Mouse (Mus musculus): ENCODE data around the gene Gemin5. TPM values are rescaled to one million over a fixed set of nuclear protein-coding genes. Genes with fewer than 3 reads are reported as not detected.

Gene Gemin5
- polyA plus RNA-seq (2014; fragmentation: Illumina TruSeq; extraction: RNeasy Lipid Tissue Mini Kit (QIAGEN cat#74804); ENCODE audit: low read depth, low replicate concordance) = 18.3 TPM

GRCm38 (mm10) chr11:58168167-58168915, at the start of gene Gemin5:
Gene Gemin5, minus strand, starts transcription at chr11:58168539.

DNA sequence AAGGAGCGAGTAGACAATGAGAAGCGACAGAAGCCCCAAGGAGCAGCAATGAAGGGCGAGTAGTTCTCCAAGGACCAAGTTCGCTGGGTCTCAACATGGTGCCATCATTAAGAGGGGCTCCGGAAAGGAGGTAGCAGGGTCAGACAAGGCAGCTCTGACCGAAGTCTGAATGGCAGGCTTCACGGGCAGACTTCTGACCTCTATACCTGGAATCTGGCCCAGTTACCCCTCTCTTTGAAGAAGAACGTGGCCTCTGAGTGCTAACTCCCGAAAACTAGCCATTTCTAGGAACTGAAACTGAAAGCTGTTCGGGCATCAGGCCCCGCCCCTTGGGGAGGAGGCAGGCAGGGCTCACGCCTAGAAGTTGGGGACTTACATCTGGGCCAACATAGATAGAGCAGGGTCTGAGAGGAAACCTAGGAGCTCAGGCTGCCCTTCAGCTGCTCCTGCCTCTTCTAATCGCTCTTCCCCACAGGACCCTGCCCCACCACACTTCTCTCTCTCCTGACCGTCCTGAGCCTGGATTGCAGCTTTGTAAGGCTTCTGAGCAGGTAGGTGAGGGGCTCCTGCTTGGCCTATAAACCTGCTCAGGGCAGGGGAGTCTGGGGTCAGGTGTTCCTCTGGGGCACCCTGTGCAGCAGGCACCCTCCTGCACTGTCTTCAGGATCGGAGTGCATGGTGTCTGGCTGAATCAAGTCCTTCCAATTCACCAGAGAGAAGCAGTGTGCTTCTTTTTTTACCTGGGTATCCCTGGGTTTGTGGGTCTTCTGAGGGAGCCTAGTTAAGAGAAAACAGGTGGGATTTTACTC, 31.1 kb upstream of the Gemin5 start, which contains the start of the genes Igtp and Irgm2:
TSS of gene Igtp (plus strand) at position 328 of the 809 bp plus-strand sequence.
TSS of gene Irgm2 (plus strand) at position 390 of the 809 bp plus-strand sequence.

GRCm38 (mm10) chr11:58171459-58172091, 3.2 kb upstream of the Gemin5 start, which contains the start of gene Mrpl22:
Gene Mrpl22, plus strand, starts transcription at chr11:58171661.

DNA sequence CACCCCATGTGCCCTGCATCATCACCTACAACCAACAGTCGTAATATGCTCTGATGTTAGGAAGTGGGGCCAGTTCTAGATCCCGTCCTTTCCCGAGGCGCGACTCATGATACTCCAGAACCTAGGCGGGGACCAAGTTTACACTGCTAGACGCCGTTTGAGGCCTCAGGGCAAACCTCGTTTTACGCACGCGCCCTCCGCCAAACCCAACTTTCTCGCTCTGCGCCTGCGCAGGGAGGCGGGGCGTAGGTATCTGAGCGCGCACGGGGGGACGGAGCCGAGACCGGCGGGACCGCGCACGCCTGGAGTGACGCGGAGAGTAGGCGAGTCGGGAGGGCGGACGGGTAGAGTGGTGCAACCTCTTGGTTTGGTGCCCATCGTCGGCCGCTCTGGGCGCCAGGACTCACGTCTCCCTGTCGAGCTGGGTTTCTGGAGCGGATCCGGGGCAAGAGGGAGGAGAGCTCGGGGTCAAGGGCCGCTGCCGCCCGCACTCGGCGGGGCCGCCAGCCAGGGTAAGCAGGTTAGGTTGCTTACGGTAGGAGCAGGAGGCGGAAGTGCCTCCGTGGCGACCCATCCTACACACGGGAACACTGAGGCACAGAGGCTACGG, 64.5 kb downstream of the Gemin5 start, which contains the start of gene Cnot8:
TSS of gene Cnot8 (plus strand) at position 457 of the 610 bp plus-strand sequence.

DNA sequence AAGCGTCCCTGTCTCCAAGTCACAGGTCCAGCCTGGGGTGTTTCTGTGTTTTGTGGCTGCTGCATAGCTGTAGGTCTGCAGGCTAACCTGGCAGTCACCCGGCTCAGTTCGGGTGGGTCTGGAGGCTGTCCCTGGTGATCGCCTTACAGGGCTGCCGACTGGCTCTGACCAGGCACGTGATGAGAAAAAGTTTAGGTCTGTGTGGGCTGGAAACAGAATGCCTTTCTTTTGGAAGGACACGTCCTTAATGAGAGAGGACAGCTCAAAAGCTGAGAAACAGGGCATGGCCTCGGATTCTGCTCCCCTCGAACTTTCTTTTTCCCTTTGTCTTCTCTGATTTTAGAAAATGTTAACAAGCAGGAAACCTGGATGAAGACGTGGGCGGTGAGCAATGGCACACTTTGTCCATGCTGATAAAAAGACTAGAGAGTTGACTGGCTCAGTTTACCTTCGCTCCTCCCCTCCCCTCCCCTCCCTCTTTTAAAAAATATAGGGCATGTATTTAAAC, 75.3 kb downstream of the Gemin5 start, which contains the start of gene Gm12248:
TSS of gene Gm12248 (minus strand) at position 114 of the 508 bp plus-strand sequence.

Other genes starting within 250 kb of the Gemin5 start
- 77.2 TPM for gene Larp1, start 159.5 kb downstream of the Gemin5 start, polyA plus RNA-seq (2014; fragmentation: Illumina TruSeq; extraction: RNeasy Lipid Tissue Mini Kit (QIAGEN cat#74804); ENCODE audit: low read depth, low replicate concordance)
- gene Gm12248, start 75.4 kb downstream of the Gemin5 start, polyA plus RNA-seq (2014; fragmentation: Illumina TruSeq; extraction: RNeasy Lipid Tissue Mini Kit (QIAGEN cat#74804); ENCODE audit: low read depth, low replicate concordance) = not detected
- 13.3 TPM for gene Cnot8, start 64.4 kb downstream of the Gemin5 start, polyA plus RNA-seq (2014; fragmentation: Illumina TruSeq; extraction: RNeasy Lipid Tissue Mini Kit (QIAGEN cat#74804); ENCODE audit: low read depth, low replicate concordance)
- gene Mrpl22, start 3.1 kb upstream of the Gemin5 start, polyA plus RNA-seq (2014; fragmentation: Illumina TruSeq; extraction: RNeasy Lipid Tissue Mini Kit (QIAGEN cat#74804); ENCODE audit: low read depth, low replicate concordance) = 49.8 TPM
- 1.3 TPM for gene Igtp, start 31.0 kb upstream of the Gemin5 start, polyA plus RNA-seq (2014; fragmentation: Illumina TruSeq; extraction: RNeasy Lipid Tissue Mini Kit (QIAGEN cat#74804); ENCODE audit: low read depth, low replicate concordance)
- gene Irgm2, start 31.1 kb upstream of the Gemin5 start, polyA plus RNA-seq (2014; fragmentation: Illumina TruSeq; extraction: RNeasy Lipid Tissue Mini Kit (QIAGEN cat#74804); ENCODE audit: low read depth, low replicate concordance) = 1.9 TPM
- 0.41 TPM for gene 4930438A08Rik, start 106.3 kb upstream of the Gemin5 start, polyA plus RNA-seq (2014; fragmentation: Illumina TruSeq; extraction: RNeasy Lipid Tissue Mini Kit (QIAGEN cat#74804); ENCODE audit: low read depth, low replicate concordance)
- gene Zfp692, start 138.5 kb upstream of the Gemin5 start, polyA plus RNA-seq (2014; fragmentation: Illumina TruSeq; extraction: RNeasy Lipid Tissue Mini Kit (QIAGEN cat#74804); ENCODE audit: low read depth, low replicate concordance) = 0.83 TPM
- gene Zfp672, start 161.8 kb upstream of the Gemin5 start, polyA plus RNA-seq (2014; fragmentation: Illumina TruSeq; extraction: RNeasy Lipid Tissue Mini Kit (QIAGEN cat#74804); ENCODE audit: low read depth, low replicate concordance) = 116 TPM
- gene Sh3bp5l, start 162.2 kb upstream of the Gemin5 start, polyA plus RNA-seq (2014; fragmentation: Illumina TruSeq; extraction: RNeasy Lipid Tissue Mini Kit (QIAGEN cat#74804); ENCODE audit: low read depth, low replicate concordance) = 0.55 TPM
- gene Lypd8, start 210.5 kb upstream of the Gemin5 start, polyA plus RNA-seq (2014; fragmentation: Illumina TruSeq; extraction: RNeasy Lipid Tissue Mini Kit (QIAGEN cat#74804); ENCODE audit: low read depth, low replicate concordance) = 1.3 TPM

Measured in testis, adult 10 weeks (tissue).